Comparison of ENCODE assay signal across 23 mouse cellular contexts in the genomic region with DNA sequence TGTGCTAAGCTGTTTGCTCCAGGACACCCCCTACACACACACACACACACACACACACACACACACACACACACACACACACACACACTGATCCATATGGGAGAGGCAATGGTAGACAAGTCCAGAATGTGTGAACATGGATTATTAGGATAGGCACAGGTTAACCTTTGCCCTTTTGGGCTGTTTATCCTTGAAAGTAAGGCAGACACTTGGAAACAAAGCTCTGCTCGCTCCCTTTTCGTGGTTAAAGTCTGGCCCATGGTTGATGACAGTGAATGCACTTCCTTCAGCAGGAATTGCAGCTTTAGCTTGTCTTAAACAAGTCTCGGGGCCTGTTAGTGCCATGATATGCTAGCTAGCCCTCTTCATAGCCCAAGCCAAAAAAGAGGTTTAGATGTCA.
DNase-seq lines count a peak whose midpoint lies in the region; ATAC-seq and TF ChIP-seq lines count a peak whose summit lies in the region.
"Had no signal": no experiment of that assay in that cellular context is flagged by ENCODE, and none has a peak within 500 bp of the region (broad histone marks: within the 10 kb centered on the region; RNA-seq: fewer than 3 reads in every experiment).

No protein-coding gene starts in this region.

- H3K4me3 ChIP-seq in kidney, adult 2 months (ENCODE audit: insufficient read depth, low read depth, low read length) = no peak overlapping the region
- H3K4me3 ChIP-seq in kidney, embryonic 16.5 days (ENCODE audit: low read length) = no peak overlapping the region
- no peak overlapping the region for H3K4me3 ChIP-seq in liver, adult 2 months (ENCODE audit: insufficient read depth, low read depth, low read length)
- H3K4me3 ChIP-seq: forebrain, embryonic 10.5 days; forebrain, embryonic 13.5 days; gastrocnemius, adult 2 months; heart, embryonic 12.5 days; heart, embryonic 15.5 days; hindbrain, embryonic 10.5 days; hindbrain, embryonic 13.5 days had no signal

- H3K4me1 ChIP-seq in kidney, adult 2 months (ENCODE audit: control insufficient read depth, insufficient read depth, low read length) = peaks cover 19% of the 10 kb centered on the region
- peaks cover 17% of the 10 kb centered on the region for H3K4me1 ChIP-seq in kidney, embryonic 16.5 days (ENCODE audit: insufficient read depth, low read length)
- peaks cover 1% of the 10 kb centered on the region; the same call in 1 of the 2 replicates for H3K4me1 ChIP-seq in liver, adult 2 months (ENCODE audit: control insufficient read depth, insufficient read depth, low read length)
- H3K4me1 ChIP-seq: heart, embryonic 12.5 days; heart, embryonic 15.5 days had no signal

- no peaks in the 10 kb centered on the region for H3K36me3 ChIP-seq in kidney, adult 2 months (ENCODE audit: control insufficient read depth, insufficient read depth, low read length)
- no peaks in the 10 kb centered on the region for H3K36me3 ChIP-seq in kidney, embryonic 16.5 days (ENCODE audit: insufficient read depth, low read length)
- H3K36me3 ChIP-seq in liver, adult 2 months (ENCODE audit: control insufficient read depth, insufficient read depth, low read length) = no peaks in the 10 kb centered on the region
- H3K36me3 ChIP-seq: forebrain, embryonic 10.5 days; heart, embryonic 12.5 days; heart, embryonic 15.5 days; hindbrain, embryonic 10.5 days had no signal

- no peak for ATAC-seq in kidney, embryonic 16.5 days (ENCODE audit: low FRiP score, low TSS enrichment)
- ATAC-seq: activated CD4-positive, CD25-positive, alpha-beta regulatory T cell, adult 4 months; forebrain, embryonic 13.5 days; forebrain, embryonic 16.5 days; hindbrain, embryonic 16.5 days had no signal

- H3K79me2 ChIP-seq in liver, adult 2 months (ENCODE audit: control insufficient read depth, insufficient read depth, low read length) = no peaks in the 10 kb centered on the region

- peak overlapping the region; percentile 74 for H3K27ac ChIP-seq in kidney, adult 2 months (ENCODE audit: insufficient read depth, low read depth, low read length)
- H3K27ac ChIP-seq in kidney, embryonic 16.5 days (ENCODE audit: low read length) = no peak overlapping the region
- H3K27ac ChIP-seq in liver, adult 2 months (replicated peaks; ENCODE audit: insufficient read depth, low read depth, low read length) = no peak overlapping the region
- H3K27ac ChIP-seq: forebrain, embryonic 10.5 days; forebrain, embryonic 13.5 days; gastrocnemius, adult 2 months; heart, embryonic 15.5 days; hindbrain, embryonic 10.5 days; hindbrain, embryonic 13.5 days had no signal

- TF ChIP-seq POLR2A in kidney, adult 2 months (IDR thresholded peaks at IDR 0.05; ENCODE audit: low read depth, low read length) = no peak
- TF ChIP-seq POLR2A in liver, adult 2 months (IDR thresholded peaks at IDR 0.05; ENCODE audit: extremely low read depth, insufficient read depth, low read length) = no peak

- H3K9me3 ChIP-seq in kidney, embryonic 16.5 days (ENCODE audit: low read length) = no peaks in the 10 kb centered on the region
- H3K9me3 ChIP-seq: forebrain, embryonic 10.5 days; forebrain, embryonic 13.5 days; heart, embryonic 12.5 days; heart, embryonic 15.5 days; hindbrain, embryonic 10.5 days; hindbrain, embryonic 13.5 days had no signal

- no peaks in the 10 kb centered on the region for H3K27me3 ChIP-seq in kidney, adult 2 months (replicated peaks; ENCODE audit: control insufficient read depth, insufficient read depth, low read length)
- H3K27me3 ChIP-seq in kidney, embryonic 16.5 days (ENCODE audit: insufficient read depth, low read length) = no peaks in the 10 kb centered on the region
- no peaks in the 10 kb centered on the region for H3K27me3 ChIP-seq in liver, adult 2 months (ENCODE audit: control insufficient read depth, insufficient read depth, low read length)
- H3K27me3 ChIP-seq: heart, embryonic 12.5 days; heart, embryonic 15.5 days; hindbrain, embryonic 13.5 days had no signal

- no peak overlapping the region for H3K4me2 ChIP-seq in kidney, embryonic 16.5 days (replicated peaks; ENCODE audit: low read depth, low read length)
- H3K4me2 ChIP-seq: forebrain, embryonic 13.5 days; heart, embryonic 12.5 days; heart, embryonic 15.5 days; hindbrain, embryonic 13.5 days had no signal

- no peak overlapping the region for H3K9ac ChIP-seq in kidney, embryonic 16.5 days (replicated peaks; ENCODE audit: low read length)
- H3K9ac ChIP-seq in liver, adult 2 months (ENCODE audit: low read depth, low read length) = no peak overlapping the region
- H3K9ac ChIP-seq: forebrain, embryonic 13.5 days; heart, embryonic 12.5 days; heart, embryonic 15.5 days; hindbrain, embryonic 13.5 days had no signal

- 39% methylated on average over 3 of the region's 3 CpGs for WGBS in kidney, adult 2 months
- 57% methylated on average over 3 of the region's 3 CpGs for WGBS in kidney, embryonic 16.5 days
- WGBS in liver, adult 2 months = 52% methylated on average over 3 of the region's 3 CpGs

- peak; percentile 76 for DNase-seq in kidney, adult 2 months
- peak; percentile 65 for DNase-seq in liver, adult 2 months (ENCODE audit: extremely low read depth, low read depth, low spot score)
- no peak for DNase-seq in liver
- peak; percentile 17 for DNase-seq in kidney, postnatal 14 days
- DNase-seq in gastrocnemius, adult 18-20 months (ENCODE audit: low spot score) = no peak
- DNase-seq in right cerebral cortex, postnatal 14 days = no peak
- DNase-seq: adrenal gland, postnatal 36 days; cerebellum, adult 18-20 months; cerebellum, adult 9-10 months; cerebellum, postnatal 14 days; gastrocnemius, adult 2 months; gastrocnemius, postnatal 14 days; heart, postnatal 36 days had no signal

- no peak for TF ChIP-seq CTCF in kidney, adult 2 months (conservative IDR thresholded peaks at IDR 0.05; ENCODE audit: insufficient read depth, insufficient read length, low read depth, low read length)
- TF ChIP-seq CTCF in liver, adult 2 months (IDR thresholded peaks at IDR 0.05; ENCODE audit: low read depth, low read length) = no peak

Comparison
In these comparisons a context has a peak if more than half of its experiments do, and no peak if none do; other contexts are left out.
1. DNase-seq: peak in kidney, adult 2 months (single experiment), liver, adult 2 months (single experiment) and kidney, postnatal 14 days (single experiment); none in liver (single experiment), gastrocnemius, adult 18-20 months (single experiment) and right cerebral cortex, postnatal 14 days (single experiment).